Comparison of ENCODE assay signal across 17 mouse cellular contexts in the genomic region with DNA sequence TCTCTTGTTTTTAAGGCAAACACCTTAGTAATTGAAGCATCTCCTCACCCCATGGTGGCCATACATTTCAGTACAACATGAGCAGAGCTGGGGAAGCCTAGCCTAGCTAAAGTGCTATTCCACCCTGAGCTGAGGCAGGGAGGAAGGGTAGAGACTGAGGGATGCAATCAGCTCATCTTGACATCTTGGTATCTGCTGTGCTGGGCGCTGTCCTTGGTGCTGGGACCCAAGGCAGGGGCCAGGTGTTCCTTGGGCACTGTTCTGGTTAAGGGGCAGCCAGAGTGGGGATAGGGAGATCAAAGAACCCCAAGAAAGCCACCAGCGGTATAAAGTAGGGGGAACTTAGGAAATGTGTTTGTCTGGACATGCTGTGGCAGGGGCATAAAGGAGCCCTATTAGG.
DNase-seq lines count a peak whose midpoint lies in the region; ATAC-seq lines count a peak whose summit lies in the region.
"Had no signal": no experiment of that assay in that cellular context is flagged by ENCODE, and none has a peak within 500 bp of the region (broad histone marks: within the 10 kb centered on the region; RNA-seq: fewer than 3 reads in every experiment).

No protein-coding gene starts in this region.

- 22% methylated on average over 2 of the region's 2 CpGs for WGBS in neural tube, embryonic 15.5 days

- no peak overlapping the region for H3K27ac ChIP-seq in neural tube, embryonic 15.5 days (replicated peaks)
- H3K27ac ChIP-seq: heart, adult 2 months; layer of hippocampus, adult 2 months; liver, embryonic 13.5 days; neural tube, embryonic 13.5 days had no signal

- H3K9ac ChIP-seq in neural tube, embryonic 15.5 days (replicated peaks): no peak overlapping the region
- H3K9ac ChIP-seq: liver, embryonic 13.5 days; neural tube, embryonic 13.5 days had no signal

- H3K4me2 ChIP-seq in neural tube, embryonic 15.5 days: no peak overlapping the region
- H3K4me2 ChIP-seq: liver, embryonic 13.5 days; neural tube, embryonic 13.5 days had no signal

- no peak overlapping the region for H3K4me3 ChIP-seq in neural tube, embryonic 15.5 days (replicated peaks)
- H3K4me3 ChIP-seq: heart, adult 2 months; layer of hippocampus, adult 2 months; liver, embryonic 13.5 days; neural tube, embryonic 13.5 days had no signal

- no peaks in the 10 kb centered on the region for H3K27me3 ChIP-seq in neural tube, embryonic 15.5 days (replicated peaks)
- H3K27me3 ChIP-seq: neural tube, embryonic 13.5 days had no signal

- H3K36me3 ChIP-seq in neural tube, embryonic 15.5 days: no peaks in the 10 kb centered on the region
- H3K36me3 ChIP-seq: liver, embryonic 13.5 days; neural tube, embryonic 13.5 days had no signal

- DNase-seq in adrenal gland, postnatal 14 days: peak; percentile 28
- DNase-seq in adrenal gland, postnatal 4 days (ENCODE audit: low spot score in 2 of 2): no peak
- peak; percentile 28 for DNase-seq in neural tube, embryonic 10.5 days (ENCODE audit: extremely low spot score, low spot score)
- peak; percentile 53 for DNase-seq in embryo, embryonic 10 days (ENCODE audit: low spot score)
- peak; percentile 47 for DNase-seq in mesoderm, embryonic 11.5 days (ENCODE audit: low read depth, low spot score)
- no peak for DNase-seq in adipocyte (ENCODE audit: low spot score)
- no peak for DNase-seq in frontal cortex, postnatal 14 days (ENCODE audit: low spot score in 2 of 2)
- DNase-seq: cerebellum, postnatal 36 days; heart, adult 2 months; heart, postnatal 10 days; liver, embryonic 13.5 days; midbrain, embryonic 14.5 days; right cerebral cortex, postnatal 4 days had no signal

- no peak for ATAC-seq in neural tube, embryonic 15.5 days (ENCODE audit: low FRiP score)
- ATAC-seq: intestine, embryonic 16.5 days had no signal

- H3K9me3 ChIP-seq in neural tube, embryonic 15.5 days (replicated peaks): no peaks in the 10 kb centered on the region
- H3K9me3 ChIP-seq: liver, embryonic 13.5 days; neural tube, embryonic 13.5 days had no signal

- H3K4me1 ChIP-seq in neural tube, embryonic 15.5 days: 0 out of 2 replicates have a peak, but pooled peaks cover 2% of the 10 kb centered on the region
- H3K4me1 ChIP-seq: liver, embryonic 13.5 days; neural tube, embryonic 13.5 days had no signal

Comparison
In these comparisons a context has a peak if more than half of its experiments do, and no peak if none do; other contexts are left out.
1. DNase-seq: peak in adrenal gland, postnatal 14 days (single experiment), neural tube, embryonic 10.5 days (single experiment), embryo, embryonic 10 days (single experiment) and mesoderm, embryonic 11.5 days (single experiment); none in adrenal gland, postnatal 4 days (0 of 2), adipocyte (single experiment) and frontal cortex, postnatal 14 days (0 of 2).